Mouse (Mus musculus): Measurements from ENCODE around the gene Podn.

GRCm38 (mm10) chr4:107986386-107987168 is 109.7 kb downstream of the Podn start:
- TF ChIP-seq CTCF (IDR thresholded peaks at IDR 0.05; ENCODE audit: control insufficient read depth, insufficient read depth, insufficient replicate concordance, low read depth, low read length) (no peak), POLR2A (IDR thresholded peaks at IDR 0.05; ENCODE audit: control insufficient read depth, low read depth, low read length) (no peak)
